Mouse (Mus musculus) kidney, postnatal 0 days (tissue): ENCODE measurements around the gene Fcer1g. TPM values are rescaled to one million over a fixed set of nuclear protein-coding genes. Genes with fewer than 3 reads are reported as not detected.
"Not testable (repeated sequence)": the region's sequence is repeated elsewhere in the genome, so short reads cannot be mapped to it uniquely, and the experiment has no call there.

Experiments
- ATAC-seq: fragments of 200-750 bp; cut with Nextera tagmentation; replicated peaks from 2 replicates; pipeline ENCODE4 v1.8.0; 2017; ENCODE audit warnings: low read depth, moderate number of reproducible peaks, moderate TSS enrichment, moderate library complexity; ENCODE audit not compliant: low FRiP score
- DNase-seq: peaks from one replicate; pipeline ENCODE4 v3.0.0-alpha.2; 2016; ENCODE audit warnings: low spot score
- H3K27ac ChIP-seq: fragments of 300-500 bp; sonication (generic); 2 replicates; pipeline ENCODE4 v1.5.1; 2014; ENCODE audit warnings: mild to moderate bottlenecking
- H3K27me3 ChIP-seq: fragments of 300-500 bp; sonication (generic); 2 replicates; pipeline ENCODE4 v1.6.1; 2014; ENCODE audit warnings: low read length, mixed read lengths; ENCODE audit not compliant: insufficient read depth
- H3K36me3 ChIP-seq: fragments of 300-500 bp; sonication (generic); 2 replicates; pipeline ENCODE4 v1.6.1; 2014; ENCODE audit warnings: low read length, mixed read lengths; ENCODE audit not compliant: insufficient read depth
- H3K4me1 ChIP-seq: fragments of 300-500 bp; sonication (generic); replicated peaks from 2 replicates; pipeline ENCODE4 v1.6.1; 2014; ENCODE audit warnings: antibody characterized with exemption, low read length, mixed read lengths; ENCODE audit not compliant: insufficient read depth
- H3K4me2 ChIP-seq: fragments of 300-500 bp; sonication (generic); 2 replicates; pipeline ENCODE4 v1.6.1; 2014; ENCODE audit warnings: mild to moderate bottlenecking, low read length, moderate library complexity, mixed read lengths
- H3K4me3 ChIP-seq: fragments of 300-500 bp; sonication (generic); replicated peaks from 2 replicates; pipeline ENCODE4 v1.5.1; 2014; ENCODE audit warnings: low read depth, low read length
- H3K9ac ChIP-seq: fragments of 300-500 bp; sonication (generic); 2 replicates; pipeline ENCODE4 v1.6.1; 2014; ENCODE audit warnings: low read depth, low read length
- H3K9me3 ChIP-seq: fragments of 300-500 bp; sonication (generic); replicated peaks from 2 replicates; pipeline ENCODE4 v1.6.1; 2016; ENCODE audit warnings: low read length, inconsistent platforms, mixed read lengths
- CTCF ChIP-seq: IDR thresholded peaks from 2 replicates; pipeline ENCODE4 v1.5.1; 2016; ENCODE audit warnings: antibody characterized with exemption, low read depth, mild to moderate bottlenecking, moderate library complexity
- WGBS: fragments of 180-500 bp; shearing (Covaris S2); extraction: QIAGEN DNeasy Blood & Tissue Kit; methylation state at CpG from one replicate; pipeline ENCODE4 v1.1.7; 2014; 5-methylcytosine and 5-hydroxymethylcytosine counted together
- polyA plus RNA-seq: library from polyadenylated mRNA; unstranded; fragments of >200 nt; fragmentation: Nextera tagmentation; extraction: Ambion mirVana; gene quantifications from 2 replicates; pipeline ENCODE4 v1.2.1, GENCODE M21; 2015

Fcer1g gene
- polyA plus RNA-seq, 1 experiment from 2014 or later: 50.1 TPM

DNA sequence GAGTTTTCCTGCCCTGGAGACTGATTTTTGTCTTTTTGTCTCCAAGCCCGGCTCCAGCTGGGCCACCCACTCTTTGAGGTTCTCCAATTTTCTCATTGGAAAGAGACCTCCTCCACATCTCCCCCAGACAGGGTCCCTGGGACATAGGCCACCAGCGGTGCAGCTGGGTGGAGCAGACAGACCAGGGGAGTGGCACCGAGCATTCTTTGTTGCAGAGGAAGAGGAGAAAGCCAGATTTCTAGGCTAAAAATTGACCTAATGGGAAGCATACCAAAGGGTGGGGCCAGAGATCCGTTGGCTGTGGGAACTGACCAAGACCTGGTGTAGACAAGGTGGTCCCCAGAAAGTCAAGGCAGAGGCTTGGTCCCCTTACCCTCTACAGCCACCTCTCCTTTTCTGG, 13.8 kb upstream of the Fcer1g start:
- no peak overlapping the region for H3K4me3 ChIP-seq
- TF ChIP-seq CTCF: no peak
- no peak overlapping the region for H3K9ac ChIP-seq
- 15% methylated on average over 4 of the region's 4 CpGs for WGBS
- peak overlapping the region; percentile 55 for H3K4me2 ChIP-seq
- H3K36me3 ChIP-seq: peaks cover 10% of the 10 kb centered on the region; the same call in 1 of the 2 replicates
- no peaks in the 10 kb centered on the region for H3K9me3 ChIP-seq
- peak overlapping the region; percentile 75 for H3K27ac ChIP-seq
- H3K27me3 ChIP-seq: no peaks in the 10 kb centered on the region
- H3K4me1 ChIP-seq: peaks cover 38% of the 10 kb centered on the region
- ATAC-seq: no peak
- no peak for DNase-seq

DNA sequence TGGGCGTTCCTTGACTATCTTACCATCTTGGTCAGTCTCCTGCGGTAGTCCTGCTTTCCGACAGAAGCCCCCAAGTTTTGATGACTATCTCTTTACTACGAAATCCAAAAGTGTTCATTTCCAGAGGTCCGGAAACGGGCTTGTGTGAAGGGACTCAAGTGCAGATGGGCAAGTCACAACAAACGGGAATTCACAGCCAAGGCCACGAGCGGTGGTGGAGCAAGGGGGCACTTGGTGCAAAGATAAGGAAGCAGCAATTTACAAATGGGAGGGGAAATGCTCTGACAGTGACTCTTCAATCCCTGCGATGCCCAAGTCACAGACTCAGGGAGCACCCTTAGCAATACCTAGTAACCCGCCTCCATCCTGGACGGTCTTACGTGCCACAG, 13.3 kb upstream of the Fcer1g start:
- Histone ChIP-seq H3K36me3 (peaks cover 13% of the 10 kb centered on the region; the same call in 1 of the 2 replicates), H3K9me3 (no peaks in the 10 kb centered on the region), H3K4me2 (peak overlapping the region; percentile 55), H3K27me3 (no peaks in the 10 kb centered on the region), H3K4me1 (peaks cover 34% of the 10 kb centered on the region), H3K27ac (peak overlapping the region; percentile 75), H3K4me3 (peak overlapping the region; percentile 87), H3K9ac (peak overlapping the region; percentile 6; the same call in 1 of the 2 replicates)
- 8% methylated on average over 13 of the region's 13 CpGs for WGBS
- no peak for TF ChIP-seq CTCF
- no peak for DNase-seq
- ATAC-seq: no peak

DNA sequence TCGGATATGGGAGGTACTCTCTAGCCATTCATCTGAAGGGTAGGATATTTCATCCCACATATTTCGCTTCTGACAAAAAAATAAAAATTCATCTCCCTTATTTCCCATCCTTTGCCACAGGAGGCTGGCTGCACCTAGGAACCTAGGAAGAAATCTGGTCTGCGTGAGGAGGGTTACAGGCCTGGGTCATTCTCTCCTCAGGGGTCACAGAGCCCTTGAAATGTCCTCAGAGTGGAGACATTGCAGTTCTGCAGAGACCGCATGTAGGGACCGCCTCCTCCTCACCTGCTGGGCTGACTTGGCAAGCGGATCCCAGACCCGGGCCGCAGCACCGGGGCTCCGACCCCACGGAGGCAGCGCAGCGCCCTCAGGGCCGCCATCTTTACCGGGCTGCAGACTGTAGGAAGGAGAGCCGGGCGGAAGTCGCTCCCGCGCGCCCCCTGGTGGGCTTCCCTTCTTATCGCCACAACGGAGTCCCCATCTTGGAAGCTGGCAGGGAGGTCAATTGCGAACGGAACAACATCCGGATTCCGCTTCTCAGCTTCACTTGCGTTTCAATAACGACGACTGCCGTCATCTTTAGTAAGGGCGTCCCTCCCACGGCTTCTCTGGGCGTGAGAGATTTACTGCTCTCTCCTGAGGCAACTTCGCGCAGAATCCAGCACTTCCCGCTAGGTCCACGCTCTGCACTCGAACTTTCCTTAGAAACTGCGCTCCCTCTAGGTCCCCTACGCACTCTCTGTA, 12.7 kb upstream of the Fcer1g start:
- peaks cover 29% of the 10 kb centered on the region for H3K4me1 ChIP-seq

DNA sequence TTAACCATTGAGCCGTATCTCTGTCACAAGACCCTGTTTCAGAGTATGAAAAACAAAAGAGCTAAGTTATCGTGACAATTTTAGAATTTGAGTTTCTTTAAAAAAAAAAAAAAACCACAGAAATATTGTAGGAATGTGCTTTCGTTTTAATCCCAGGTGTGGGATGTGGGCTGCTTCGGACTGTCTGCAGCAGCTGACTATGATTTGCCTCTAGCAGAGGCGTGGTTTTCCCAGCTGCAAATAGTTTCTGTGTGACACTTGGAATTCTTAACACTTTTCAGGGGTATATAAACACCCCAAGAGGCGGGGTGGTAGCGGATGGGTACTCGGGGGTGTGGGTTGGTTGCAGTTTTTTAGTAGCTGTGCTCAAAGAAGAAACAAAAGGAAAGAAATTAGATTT, 11.2 kb upstream of the Fcer1g start:
- WGBS: 86% methylated on average over 8 of the region's 8 CpGs
- H3K4me2 ChIP-seq: no peak overlapping the region
- ATAC-seq: no peak
- H3K27me3 ChIP-seq: no peaks in the 10 kb centered on the region
- DNase-seq: no peak
- H3K36me3 ChIP-seq: peaks cover 26% of the 10 kb centered on the region; the same call in 1 of the 2 replicates
- H3K4me1 ChIP-seq: peaks cover 22% of the 10 kb centered on the region
- H3K9me3 ChIP-seq: no peaks in the 10 kb centered on the region
- no peak for TF ChIP-seq CTCF
- H3K4me3 ChIP-seq: no peak overlapping the region
- no peak overlapping the region for H3K27ac ChIP-seq
- no peak overlapping the region for H3K9ac ChIP-seq

More for the DNA sequence above, 12.7 kb upstream of the Fcer1g start:
- ATAC-seq (peak; percentile 92), DNase-seq (peak; percentile 100)
- TF ChIP-seq CTCF: peak; percentile 98
- Histone ChIP-seq H3K9me3 (no peaks in the 10 kb centered on the region), H3K27ac (peak overlapping the region; percentile 78), H3K9ac (peak overlapping the region; percentile 93), H3K27me3 (no peaks in the 10 kb centered on the region), H3K36me3 (peaks cover 18% of the 10 kb centered on the region; the same call in 1 of the 2 replicates), H3K4me3 (peak overlapping the region; percentile 87), H3K4me2 (peak overlapping the region; percentile 75)
- WGBS: under 1% methylated on average over 41 of the region's 41 CpGs

DNA sequence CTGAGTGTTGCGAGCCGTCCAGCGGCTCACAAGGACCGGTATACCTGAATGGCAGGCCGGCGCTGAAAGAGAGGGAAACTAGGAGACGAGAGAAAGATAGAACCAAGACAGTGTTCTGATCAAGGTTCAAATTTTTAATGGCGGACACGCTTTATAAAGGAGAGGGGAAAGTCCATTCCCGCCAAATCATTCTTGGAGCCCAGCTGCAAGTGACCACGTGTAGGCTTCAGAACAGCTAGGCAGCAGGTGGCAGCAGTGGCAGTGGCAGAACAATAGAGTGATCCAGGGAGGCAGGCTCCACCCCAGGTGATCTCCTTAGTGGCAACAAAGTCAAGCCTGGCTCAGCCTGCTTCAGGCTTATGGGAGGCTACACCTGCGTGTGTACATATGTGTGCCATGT, 7.8 kb upstream of the Fcer1g start:
- not testable (repeated sequence) for H3K4me2 ChIP-seq, DNase-seq, H3K9ac ChIP-seq, H3K27me3 ChIP-seq, ATAC-seq, H3K9me3 ChIP-seq, H3K27ac ChIP-seq, H3K4me3 ChIP-seq
- H3K36me3 ChIP-seq: peaks cover 52% of the 10 kb centered on the region
- peaks cover 11% of the 10 kb centered on the region for H3K4me1 ChIP-seq
- TF ChIP-seq CTCF: peak; percentile 33; the same call in 1 of the 2 replicates
- WGBS: 85% methylated on average over 12 of the region's 12 CpGs

DNA sequence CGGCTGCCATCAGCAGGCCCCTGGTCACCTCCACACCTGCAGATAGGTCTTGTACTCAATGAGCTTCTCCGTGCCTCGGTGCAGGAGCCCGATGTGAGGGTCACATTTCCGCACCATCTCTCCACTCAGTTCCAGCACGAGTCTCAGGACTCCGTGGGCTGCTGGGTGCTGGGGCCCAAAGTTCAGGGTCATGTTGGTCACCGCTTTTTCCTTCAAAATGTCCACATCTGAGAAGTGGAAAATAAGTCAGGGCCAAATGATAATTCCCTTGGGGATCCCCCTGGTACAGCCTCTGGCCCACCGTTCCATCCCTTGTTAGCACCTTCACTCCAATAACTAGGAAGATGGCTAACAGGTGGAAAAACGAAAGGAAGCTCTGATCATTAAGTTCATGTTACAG, 6.7 kb upstream of the Fcer1g start:
- Histone ChIP-seq H3K27me3 (no peaks in the 10 kb centered on the region), H3K4me2 (no peak overlapping the region), H3K9me3 (no peaks in the 10 kb centered on the region), H3K27ac (peak overlapping the region; percentile 71), H3K4me3 (no peak overlapping the region), H3K36me3 (peaks cover 59% of the 10 kb centered on the region), H3K4me1 (peaks cover 7% of the 10 kb centered on the region), H3K9ac (no peak overlapping the region)
- ATAC-seq (no peak), DNase-seq (no peak)
- no peak for TF ChIP-seq CTCF
- WGBS: 78% methylated on average over 10 of the region's 10 CpGs
